Mouse (Mus musculus) urinary bladder, adult 18-20 months (tissue): ENCODE data around the gene Gm11758.
"Not testable (repeated sequence)": the region's sequence is repeated elsewhere in the genome, so short reads cannot be mapped to it uniquely, and the experiment has no call there.

Experiments
- DNase-seq, 2 experiments: peaks; one replicate each; pipeline ENCODE4 v3.0.0; 2022; ENCODE audit warnings: low spot score in 2 of 2, mixed read lengths in 2 of 2

Gene Gm11758

GRCm38 (mm10) chr4:73876166-73876565 is at the start of gene Gm11758:
Gene Gm11758, minus strand, starts transcription at chr4:73876266.
- DNase-seq: not testable (repeated sequence)

- not testable (repeated sequence) for DNase-seq
Measured at GRCm38 (mm10) chr4:73920660-73921059, 44.6 kb upstream of the Gm11758 start, which contains the start of gene Gm11756. Gene Gm11756, minus strand, starts transcription at chr4:73920760.

GRCm38 (mm10) chr4:73905853-73906252 is 29.8 kb upstream of the Gm11758 start, which contains the start of gene Gm13871:
Gene Gm13871, minus strand, starts transcription at chr4:73905953.
- DNase-seq: not testable (repeated sequence)

- DNase-seq: not testable (repeated sequence)
Measured at GRCm38 (mm10) chr4:73891012-73891411, 14.9 kb upstream of the Gm11758 start, which contains the start of gene Gm11757. Gene Gm11757, minus strand, starts transcription at chr4:73891112.

- no peak for DNase-seq
Measured at GRCm38 (mm10) chr4:73826587-73826986, 49.5 kb downstream of the Gm11758 start.
